Mouse (Mus musculus) kidney, adult 2 months (tissue): Measurements from ENCODE around the gene Pdzd2.

ENCODE experiments used
- CTCF ChIP-seq: fragments of 200-500 bp; conservative IDR thresholded peaks from 2 replicates; pipeline ENCODE4 v1.5.1; 2011; ENCODE audit warnings: low read depth, mild to moderate bottlenecking, control low read depth, low read length, moderate library complexity, mixed read lengths; ENCODE audit not compliant: insufficient read depth, insufficient read length
- POLR2A ChIP-seq: fragments of 200-500 bp; IDR thresholded peaks from one replicate; pipeline ENCODE4 v1.6.1; 2011; ENCODE audit warnings: low read depth, low read length, control low read depth

DNA sequence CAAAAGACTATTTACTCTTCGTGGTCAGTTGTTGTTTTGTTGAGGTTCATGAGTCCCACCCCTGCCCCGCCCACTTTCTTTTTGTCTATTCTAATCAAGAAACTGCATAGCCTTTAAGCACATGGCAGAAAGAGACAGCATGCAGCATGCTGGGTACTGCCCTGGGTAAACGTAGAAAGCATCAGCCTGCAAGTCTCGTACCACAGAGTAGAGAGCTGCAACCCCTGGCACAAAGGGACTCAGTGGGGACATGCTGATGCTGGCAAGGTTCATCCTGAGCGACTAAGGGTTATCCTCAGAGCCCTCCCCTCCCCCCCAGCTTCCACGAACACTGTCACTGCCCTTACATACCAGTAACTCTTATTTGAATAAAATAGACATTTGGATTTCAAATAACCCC lies 114.2 kb downstream of the Pdzd2 start:
- TF ChIP-seq POLR2A (no peak), CTCF (no peak)
